Mouse (Mus musculus): ENCODE measurements around the gene Nfya.
A peak's percentile ranks its signal among the peaks of the same experiment; 100 is the strongest.
"Not testable (repeated sequence)": the region's sequence is repeated elsewhere in the genome, so short reads cannot be mapped to it uniquely, and the experiment has no call there.

Nfya gene

GRCm38 (mm10) chr17:48392616-48393015, 17.1 kb downstream of the Nfya start:
- DNase-seq (ENCODE audit: low spot score in 2 of 2): peak; percentile 55 to 82

DNA sequence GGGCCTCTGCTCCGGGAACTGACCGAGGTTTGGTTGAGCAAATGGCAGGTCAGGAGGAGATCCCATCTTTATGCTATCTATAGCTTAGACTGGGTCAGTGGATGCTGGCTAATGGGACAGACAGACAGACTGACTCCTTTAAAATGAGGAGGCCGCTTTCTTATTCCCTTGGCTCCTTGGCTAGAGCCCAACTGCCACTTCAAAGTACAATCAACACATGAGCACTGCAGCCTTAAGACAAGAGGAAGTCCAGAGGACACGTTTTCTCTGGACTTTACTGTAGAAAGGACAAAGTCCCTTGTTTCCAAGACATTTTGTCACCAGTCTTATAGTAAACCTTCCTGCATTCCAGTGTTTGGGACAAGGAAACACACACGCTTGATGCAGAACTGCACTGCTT, 18.3 kb downstream of the Nfya start:
- no peak for DNase-seq (ENCODE audit: low spot score in 2 of 2)

- DNase-seq (ENCODE audit: low spot score in 2 of 2): no peak
Observed at GRCm38 (mm10) chr17:48389442-48389841, 20.3 kb downstream of the Nfya start.

DNA sequence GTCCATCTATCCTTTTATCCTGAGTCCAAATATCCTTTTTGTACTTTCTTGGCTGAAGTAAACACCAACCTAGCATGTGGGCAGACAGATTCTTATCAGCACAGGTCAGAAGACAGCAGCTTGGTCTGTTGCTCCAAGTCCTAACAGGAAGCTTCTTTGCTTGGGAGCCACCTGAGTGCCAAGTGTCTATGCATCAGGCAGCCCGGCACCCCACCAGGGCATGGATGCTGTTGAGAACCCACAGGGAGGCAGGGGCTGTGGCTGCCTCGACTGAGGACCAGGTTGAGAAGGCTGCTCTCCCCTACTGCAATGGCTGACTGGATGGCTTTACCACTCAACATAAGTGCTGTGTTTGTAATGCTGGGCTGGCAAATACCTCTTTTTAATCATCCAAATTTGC, 21.0 kb downstream of the Nfya start:
- no peak for DNase-seq (ENCODE audit: low spot score in 2 of 2)

GRCm38 (mm10) chr17:48385786-48386461, 23.8 kb downstream of the Nfya start:
- DNase-seq (ENCODE audit: low spot score in 2 of 2): no peak

- no peak for DNase-seq (ENCODE audit: low spot score in 2 of 2)
Observed at GRCm38 (mm10) chr17:48379050-48379449, 30.7 kb downstream of the Nfya start.

GRCm38 (mm10) chr17:48376102-48376501, 33.6 kb downstream of the Nfya start:
- peak in 1 of 2 experiments; percentile 30 for DNase-seq (ENCODE audit: low spot score in 2 of 2)

- peak; percentile 53 to 58 for DNase-seq (ENCODE audit: low spot score in 2 of 2)
Observed at GRCm38 (mm10) chr17:48372987-48373386, 36.7 kb downstream of the Nfya start.

- no peak for DNase-seq (ENCODE audit: low spot score in 2 of 2)
Observed at GRCm38 (mm10) chr17:48371621-48372020, 38.1 kb downstream of the Nfya start.

DNA sequence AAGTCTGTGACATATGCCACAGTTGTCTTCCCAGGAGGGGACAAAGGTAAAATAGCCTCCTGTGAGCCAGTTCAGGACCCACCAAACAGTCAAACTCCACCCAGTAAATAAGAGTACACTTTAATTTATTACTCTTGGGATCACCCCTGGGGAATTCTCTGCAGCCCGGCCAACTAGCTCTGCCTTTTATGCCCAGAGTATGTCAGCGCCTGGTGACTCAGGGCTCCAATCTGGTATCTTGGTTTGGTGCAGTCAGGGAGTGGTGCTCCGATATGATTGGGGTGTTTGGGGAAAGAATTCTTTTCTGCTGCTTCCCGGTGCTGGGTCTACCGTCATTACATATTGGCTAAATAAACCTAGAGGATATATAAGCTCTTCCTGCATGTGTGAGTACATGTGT, 42.9 kb downstream of the Nfya start:
- DNase-seq (ENCODE audit: low spot score in 2 of 2): no peak

GRCm38 (mm10) chr17:48365511-48366155, 44.1 kb downstream of the Nfya start:
- DNase-seq (ENCODE audit: low spot score in 2 of 2): no peak

- DNase-seq (ENCODE audit: low spot score in 2 of 2): no peak
Observed at GRCm38 (mm10) chr17:48363421-48363965, 46.2 kb downstream of the Nfya start.

DNA sequence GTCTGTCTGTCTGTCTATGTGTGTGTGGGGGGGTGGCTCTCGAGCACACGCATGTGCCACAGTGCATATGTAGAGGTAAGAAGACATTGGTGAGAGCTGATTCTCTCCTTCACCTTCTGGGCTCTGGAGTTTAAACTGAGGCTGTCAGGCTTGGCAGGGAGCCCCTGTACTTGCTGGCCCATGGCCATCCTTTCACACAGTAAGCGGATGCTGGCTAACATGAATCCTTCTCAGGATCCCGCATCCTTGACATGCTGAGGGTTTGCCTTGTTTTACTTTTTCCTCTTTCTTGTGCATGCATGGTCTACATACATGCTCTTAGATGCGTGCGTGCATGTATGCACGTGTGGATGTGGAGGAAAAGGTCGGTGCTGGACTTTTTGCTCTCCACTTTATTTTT, 46.7 kb downstream of the Nfya start:
- DNase-seq (ENCODE audit: low spot score in 2 of 2): peak in 1 of 2 experiments; percentile 51

- DNase-seq (ENCODE audit: low spot score in 2 of 2): no peak
Observed at GRCm38 (mm10) chr17:48362346-48362745, 47.4 kb downstream of the Nfya start.

- no peak for DNase-seq (ENCODE audit: low spot score in 2 of 2)
Observed at GRCm38 (mm10) chr17:48360462-48360861, 49.2 kb downstream of the Nfya start.

DNA sequence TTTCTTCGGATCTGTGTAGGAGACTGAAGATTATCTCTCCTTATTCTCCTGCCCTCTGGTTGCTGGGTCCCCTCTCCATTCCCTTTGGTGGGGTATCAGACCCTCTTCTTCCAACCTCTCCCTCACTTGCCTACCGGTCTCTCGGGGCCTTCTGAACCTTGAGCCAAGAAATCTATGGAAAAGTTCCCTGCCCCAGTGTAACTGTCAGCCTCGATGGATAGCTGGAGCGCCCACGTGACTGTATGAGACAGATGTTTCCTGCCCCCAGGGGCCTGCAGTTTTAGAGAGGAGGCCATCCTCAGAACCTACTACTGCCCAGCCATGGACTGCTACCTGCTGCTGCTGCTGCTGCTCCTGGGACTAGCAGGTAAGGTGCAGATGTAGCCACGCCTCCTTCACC, 50.1 kb downstream of the Nfya start, which contains the start of gene Treml1:
TSS of gene Treml1 (plus strand) at position 301 of the 400 bp plus-strand sequence.
- DNase-seq (ENCODE audit: low spot score in 2 of 2): no peak

DNA sequence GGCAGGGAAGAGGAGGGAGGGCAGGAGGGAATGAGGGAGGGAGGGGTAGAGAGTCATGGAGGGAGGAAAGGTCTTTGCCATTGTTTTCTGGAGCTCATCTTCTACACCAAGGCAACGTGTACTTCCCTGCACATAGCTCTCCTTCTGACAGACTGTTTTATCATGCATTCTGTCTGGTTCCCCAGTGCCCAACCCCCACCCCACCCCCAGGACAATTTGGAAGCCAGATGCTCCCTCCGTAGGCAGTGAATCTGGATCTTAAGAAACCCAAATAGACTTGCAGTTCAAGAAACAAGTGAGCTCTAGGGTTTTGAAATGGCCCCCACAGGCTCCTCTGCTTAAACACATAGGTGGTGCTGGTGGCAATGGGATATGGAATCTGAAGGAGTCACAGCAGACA, 51.8 kb downstream of the Nfya start:
- DNase-seq (ENCODE audit: low spot score in 2 of 2): no peak

DNA sequence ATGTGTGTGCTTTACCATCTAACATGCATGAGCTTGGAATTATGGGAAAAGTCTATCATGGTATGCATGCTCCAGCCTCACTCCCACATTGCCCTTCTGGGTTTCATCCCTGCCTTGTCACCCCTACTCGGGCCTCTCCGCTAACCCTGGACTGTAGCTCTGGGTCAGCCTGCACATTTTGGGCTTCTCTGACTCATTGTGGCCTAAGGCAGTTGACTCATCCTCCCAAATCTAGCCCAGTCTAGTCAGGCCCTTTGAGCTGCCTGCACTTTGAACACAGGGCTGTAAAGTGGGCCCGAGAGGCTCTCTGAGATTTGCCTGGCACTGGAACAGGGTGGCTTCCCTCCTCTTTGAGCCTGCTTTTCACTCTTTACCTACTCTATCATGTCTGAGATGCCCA, 53.9 kb downstream of the Nfya start:
- no peak for DNase-seq (ENCODE audit: low spot score in 2 of 2)

DNA sequence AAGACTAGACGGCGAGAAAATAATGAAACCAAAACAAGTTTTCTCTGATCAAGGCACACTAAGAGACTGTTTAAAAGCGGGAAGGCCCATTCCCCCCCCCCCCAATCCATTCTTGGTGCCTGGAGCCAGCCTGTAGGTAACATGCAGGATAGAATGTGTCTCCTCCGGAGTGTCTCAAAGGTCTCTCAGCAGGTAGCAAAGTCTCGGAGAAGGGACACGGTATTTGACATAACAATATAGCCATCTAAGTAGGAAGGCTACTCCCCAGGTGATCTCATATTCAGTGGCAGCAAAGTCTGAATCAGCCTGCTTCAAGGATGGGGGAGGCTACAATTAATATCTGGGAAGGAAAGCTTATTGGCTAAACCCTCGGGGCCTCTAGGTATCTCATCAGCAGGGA, 56.7 kb downstream of the Nfya start:
- not testable (repeated sequence) for DNase-seq (ENCODE audit: low spot score in 2 of 2)

DNA sequence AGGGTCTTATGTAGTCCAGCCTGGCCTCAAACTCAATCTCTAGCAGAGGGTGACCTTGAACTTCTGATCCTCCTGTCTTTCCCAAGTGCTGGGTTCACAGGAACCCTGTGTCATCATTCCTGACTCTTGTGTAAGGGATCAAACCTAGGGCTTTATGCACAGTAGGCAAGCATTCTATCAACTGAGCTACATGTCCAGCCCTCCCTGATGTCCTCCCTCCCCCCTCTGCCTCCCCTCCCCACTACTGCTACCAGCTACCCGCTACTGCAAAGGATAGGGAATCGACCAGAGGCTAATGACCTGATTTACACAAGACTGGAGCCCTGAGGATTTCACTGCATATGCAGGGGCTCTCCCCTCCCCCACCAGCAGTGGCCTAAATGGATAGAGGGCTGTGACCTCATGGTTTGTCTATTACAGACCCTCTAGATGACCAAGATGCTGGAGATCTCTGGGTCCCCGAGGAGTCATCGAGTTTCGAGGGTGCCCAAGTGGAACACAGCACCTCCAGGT, 59.0 kb downstream of the Nfya start:
- DNase-seq (ENCODE audit: low spot score in 2 of 2): no peak

GRCm38 (mm10) chr17:48347287-48347686, 62.4 kb downstream of the Nfya start:
- DNase-seq (ENCODE audit: low spot score in 2 of 2): no peak

DNA sequence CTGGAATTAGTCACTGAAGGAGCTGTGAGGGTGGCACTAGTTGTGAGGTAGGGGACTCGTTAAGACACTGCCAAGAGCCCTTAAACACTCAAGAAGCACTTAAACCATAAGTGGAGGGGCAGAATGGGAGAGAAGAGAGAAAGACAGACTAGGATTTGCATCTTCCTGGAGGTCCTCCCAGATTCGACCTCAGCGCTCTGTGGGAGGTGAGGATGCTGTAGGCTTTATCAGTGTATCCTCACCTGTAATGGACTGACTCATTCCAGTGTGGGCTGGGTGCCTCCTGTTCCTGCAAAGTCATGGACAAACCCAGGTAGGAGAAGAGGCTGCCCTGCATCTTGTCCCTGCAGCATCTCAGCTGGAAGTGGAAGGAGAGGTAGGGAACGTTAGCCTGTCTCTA, 62.9 kb downstream of the Nfya start:
- DNase-seq (ENCODE audit: low spot score in 2 of 2): peak in 1 of 2 experiments; percentile 52

DNA sequence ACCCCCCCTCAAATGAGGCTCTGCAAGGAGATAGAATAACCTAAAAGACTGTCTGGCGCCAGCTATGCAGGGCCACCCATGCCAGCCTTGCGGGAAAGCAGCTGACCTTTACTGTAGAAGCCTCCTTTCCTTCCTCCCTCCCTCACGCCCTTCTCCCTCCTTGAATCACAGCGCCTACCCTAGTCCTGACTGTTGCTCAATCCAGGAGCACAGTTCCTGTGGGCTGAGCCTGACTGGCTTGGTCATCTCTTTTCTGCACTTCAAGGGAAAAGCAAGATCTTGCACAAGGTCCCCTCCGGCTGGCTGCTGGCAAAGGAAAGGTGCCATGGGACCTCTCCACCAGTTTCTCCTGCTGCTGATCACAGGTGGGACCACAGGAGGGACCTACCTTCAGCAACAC, 63.5 kb downstream of the Nfya start, which contains the start of gene Trem2:
TSS of gene Trem2 (plus strand) at position 171 of the 400 bp plus-strand sequence.
- DNase-seq (ENCODE audit: low spot score in 2 of 2): peak in 1 of 2 experiments; percentile 51
